Mouse (Mus musculus) stomach, embryonic 16.5 days (tissue): ENCODE data around the gene Vkorc1. TPM values are rescaled to one million over a fixed set of nuclear protein-coding genes. Genes with fewer than 3 reads are reported as not detected.

Experiments used
- ATAC-seq: fragments of 200-750 bp; cut with Nextera tagmentation; 2 replicates; pipeline ENCODE4 v1.8.0; 2017; ENCODE audit warnings: moderate number of reproducible peaks, moderate TSS enrichment; ENCODE audit not compliant: insufficient read depth, low FRiP score
- H3K27ac ChIP-seq: fragments of 300-500 bp; sonication (generic); 2 replicates; pipeline ENCODE4 v1.5.1; 2014; ENCODE audit warnings: low read length
- H3K27me3 ChIP-seq: fragments of 300-500 bp; sonication (generic); 2 replicates; pipeline ENCODE4 v1.6.1; 2014; ENCODE audit warnings: low read length, control low read depth, mixed read lengths; ENCODE audit not compliant: control insufficient read depth, insufficient read depth
- H3K36me3 ChIP-seq: fragments of 300-500 bp; sonication (generic); 2 replicates; pipeline ENCODE4 v1.6.1; 2014; ENCODE audit warnings: low read length; ENCODE audit not compliant: control insufficient read depth, insufficient read depth
- H3K4me1 ChIP-seq: fragments of 300-500 bp; sonication (generic); 2 replicates; pipeline ENCODE4 v1.6.1; 2014; ENCODE audit warnings: low read length, control low read depth, mixed read lengths; ENCODE audit not compliant: control insufficient read depth, insufficient read depth
- H3K4me2 ChIP-seq: fragments of 300-500 bp; sonication (generic); 2 replicates; pipeline ENCODE4 v1.6.1; 2014; ENCODE audit warnings: low read depth, low read length, mixed read lengths
- H3K4me3 ChIP-seq: fragments of 300-500 bp; sonication (generic); replicated peaks from 2 replicates; pipeline ENCODE4 v1.5.1; 2014; ENCODE audit warnings: mild to moderate bottlenecking, low read length
- H3K9ac ChIP-seq: fragments of 300-500 bp; sonication (generic); 2 replicates; pipeline ENCODE4 v1.6.1; 2014; ENCODE audit warnings: low read length
- H3K9me3 ChIP-seq: fragments of 300-500 bp; sonication (generic); replicated peaks from 2 replicates; pipeline ENCODE4 v1.6.1; 2016; ENCODE audit warnings: low read length, control low read depth; ENCODE audit not compliant: control insufficient read depth
- WGBS: fragments of 180-500 bp; shearing (Covaris S2); extraction: QIAGEN DNeasy Blood & Tissue Kit; methylation state at CpG from one replicate; pipeline ENCODE4 v1.1.7; 2014; 5-methylcytosine and 5-hydroxymethylcytosine counted together
- polyA plus RNA-seq: library from polyadenylated mRNA; unstranded; fragments of >200 nt; fragmentation: Nextera tagmentation; extraction: Ambion mirVana; gene quantifications from 2 replicates; pipeline ENCODE4 v1.2.1, GENCODE M21; 2015

Gene Vkorc1
- polyA plus RNA-seq, 1 experiment from 2014 or later = 179 TPM

- 57% methylated on average over 6 of the region's 6 CpGs for WGBS
- peaks cover 6% of the 10 kb centered on the region for H3K36me3 ChIP-seq
- no peak overlapping the region for H3K4me3 ChIP-seq
- H3K27me3 ChIP-seq = no peaks in the 10 kb centered on the region
- ATAC-seq = no peak
- H3K9ac ChIP-seq = no peak overlapping the region
- H3K27ac ChIP-seq = peak overlapping the region; percentile 79
- H3K4me1 ChIP-seq = peaks cover 5% of the 10 kb centered on the region
- no peak overlapping the region for H3K4me2 ChIP-seq
- H3K9me3 ChIP-seq = no peaks in the 10 kb centered on the region
Observed at GRCm38 (mm10) chr7:127922451-127923275, 27.2 kb upstream of the Vkorc1 start.

- WGBS = 59% methylated on average over 8 of the region's 8 CpGs
- Histone ChIP-seq H3K27ac (no peak overlapping the region), H3K4me2 (no peak overlapping the region), H3K36me3 (peaks cover 5% of the 10 kb centered on the region), H3K27me3 (no peaks in the 10 kb centered on the region), H3K4me3 (no peak overlapping the region), H3K9ac (no peak overlapping the region), H3K9me3 (no peaks in the 10 kb centered on the region), H3K4me1 (peaks cover 5% of the 10 kb centered on the region)
- ATAC-seq = no peak
Observed at GRCm38 (mm10) chr7:127921516-127921915, 26.1 kb upstream of the Vkorc1 start.

- H3K9me3 ChIP-seq = no peaks in the 10 kb centered on the region
- H3K27me3 ChIP-seq = no peaks in the 10 kb centered on the region
- no peak overlapping the region for H3K27ac ChIP-seq
- no peak overlapping the region for H3K4me3 ChIP-seq
- H3K9ac ChIP-seq = no peak overlapping the region
- no peak for ATAC-seq
- peaks cover 5% of the 10 kb centered on the region for H3K4me1 ChIP-seq
- H3K36me3 ChIP-seq = peaks cover 8% of the 10 kb centered on the region; the same call in 1 of the 2 replicates
- WGBS = 74% methylated on average over 7 of the region's 7 CpGs
- no peak overlapping the region for H3K4me2 ChIP-seq
Observed at GRCm38 (mm10) chr7:127919290-127919689, 23.9 kb upstream of the Vkorc1 start.

- no peak overlapping the region for H3K9ac ChIP-seq
- H3K4me3 ChIP-seq = no peak overlapping the region
- H3K36me3 ChIP-seq = peaks cover 8% of the 10 kb centered on the region; the same call in 1 of the 2 replicates
- no peak overlapping the region for H3K27ac ChIP-seq
- H3K4me1 ChIP-seq = peaks cover 6% of the 10 kb centered on the region; the same call in 1 of the 2 replicates
- no peaks in the 10 kb centered on the region for H3K9me3 ChIP-seq
- WGBS = 56% methylated on average over 3 of the region's 3 CpGs
- no peak overlapping the region for H3K4me2 ChIP-seq
- ATAC-seq = no peak
- no peaks in the 10 kb centered on the region for H3K27me3 ChIP-seq
Observed at GRCm38 (mm10) chr7:127918203-127918602, 22.8 kb upstream of the Vkorc1 start.

GRCm38 (mm10) chr7:127915293-127915692 lies 19.9 kb upstream of the Vkorc1 start:
- Histone ChIP-seq H3K27me3 (no peaks in the 10 kb centered on the region), H3K27ac (no peak overlapping the region), H3K9ac (no peak overlapping the region), H3K9me3 (no peaks in the 10 kb centered on the region), H3K4me1 (peaks cover 8% of the 10 kb centered on the region), H3K36me3 (peaks cover 8% of the 10 kb centered on the region; the same call in 1 of the 2 replicates), H3K4me3 (no peak overlapping the region), H3K4me2 (no peak overlapping the region)
- WGBS = 91% methylated on average over 12 of the region's 12 CpGs
- ATAC-seq = no peak

GRCm38 (mm10) chr7:127912938-127913337 lies 17.5 kb upstream of the Vkorc1 start:
- Histone ChIP-seq H3K9ac (peak overlapping the region; percentile 93), H3K27me3 (no peaks in the 10 kb centered on the region), H3K36me3 (peaks cover 14% of the 10 kb centered on the region), H3K4me3 (peak overlapping the region; percentile 99), H3K4me2 (peak overlapping the region; percentile 88), H3K27ac (peak overlapping the region; percentile 94), H3K9me3 (no peaks in the 10 kb centered on the region), H3K4me1 (peaks cover 8% of the 10 kb centered on the region)
- WGBS = 12% methylated on average over 4 of the region's 4 CpGs
- no peak for ATAC-seq

- under 1% methylated on average over 40 of the region's 40 CpGs for WGBS
Observed at GRCm38 (mm10) chr7:127912190-127912871, 16.9 kb upstream of the Vkorc1 start, which contains the start of gene Kat8. Gene Kat8, plus strand, starts transcription at chr7:127912516.

GRCm38 (mm10) chr7:127908656-127909055 lies 13.2 kb upstream of the Vkorc1 start:
- Histone ChIP-seq H3K36me3 (peaks cover 26% of the 10 kb centered on the region), H3K27me3 (no peaks in the 10 kb centered on the region), H3K4me2 (no peak overlapping the region), H3K4me1 (peaks cover 17% of the 10 kb centered on the region), H3K4me3 (no peak overlapping the region), H3K9ac (no peak overlapping the region), H3K9me3 (no peaks in the 10 kb centered on the region), H3K27ac (no peak overlapping the region)
- no peak for ATAC-seq
- WGBS = 88% methylated on average over 4 of the region's 4 CpGs

More at GRCm38 (mm10) chr7:127912190-127912871, 16.9 kb upstream of the Vkorc1 start, which contains the start of gene Kat8:
- peak within 1 kb of the TSS; percentile 93 for H3K9ac ChIP-seq
- no peaks in the 10 kb centered on the region for H3K9me3 ChIP-seq
- no peaks in the 10 kb centered on the region for H3K27me3 ChIP-seq
- peaks cover 19% of the 10 kb centered on the region for H3K36me3 ChIP-seq
- H3K4me2 ChIP-seq = peak within 1 kb of the TSS; percentile 88
- H3K27ac ChIP-seq = peak within 1 kb of the TSS; percentile 94
- peak; percentile 95 for ATAC-seq
- H3K4me3 ChIP-seq = peak within 1 kb of the TSS; percentile 99
- H3K4me1 ChIP-seq = peaks cover 8% of the 10 kb centered on the region

GRCm38 (mm10) chr7:127907939-127908338 lies 12.5 kb upstream of the Vkorc1 start:
- no peak overlapping the region for H3K9ac ChIP-seq
- no peak overlapping the region for H3K27ac ChIP-seq
- peaks cover 13% of the 10 kb centered on the region for H3K4me1 ChIP-seq
- H3K4me3 ChIP-seq = no peak overlapping the region
- H3K9me3 ChIP-seq = no peaks in the 10 kb centered on the region
- no peak for ATAC-seq
- H3K27me3 ChIP-seq = no peaks in the 10 kb centered on the region
- H3K36me3 ChIP-seq = peaks cover 26% of the 10 kb centered on the region
- 94% methylated on average over 12 of the region's 12 CpGs for WGBS
- no peak overlapping the region for H3K4me2 ChIP-seq
